Mouse (Mus musculus) heart, postnatal 4 days (tissue): ENCODE results near the gene Lamp5. TPM values are rescaled to one million over a fixed set of nuclear protein-coding genes. Genes with fewer than 3 reads are reported as not detected.

Experiments
- DNase-seq: peaks from one replicate; pipeline ENCODE4 v3.0.0; 2021
- total RNA-seq, 2 experiments: library from RNA; stranded (reverse); gene quantifications; 2 replicates each; pipeline ENCODE4 v1.2.3; 2021

The Lamp5 gene
- not detected for total RNA-seq

GRCm38 (mm10) chr2:136051688-136052289 lies at the start of gene Lamp5:
Lamp5 (plus strand) TSS chr2:136052239.
- DNase-seq, result no peak

- DNase-seq, result no peak
Observed at GRCm38 (mm10) chr2:136003836-136004235, 48.2 kb upstream of the Lamp5 start.

GRCm38 (mm10) chr2:136006280-136006679 lies 45.8 kb upstream of the Lamp5 start:
- no peak for DNase-seq

GRCm38 (mm10) chr2:136012759-136013158 lies 39.3 kb upstream of the Lamp5 start:
- no peak for DNase-seq

- no peak for DNase-seq
Observed at GRCm38 (mm10) chr2:136048464-136048863, 3.6 kb upstream of the Lamp5 start.

GRCm38 (mm10) chr2:136050793-136051615 lies 1.0 kb upstream of the Lamp5 start:
- no peak for DNase-seq

- peak; percentile 7 for DNase-seq
Observed at GRCm38 (mm10) chr2:136057861-136058331, 5.9 kb downstream of the Lamp5 start.

GRCm38 (mm10) chr2:136058398-136058797 lies 6.4 kb downstream of the Lamp5 start:
- DNase-seq, result no peak

GRCm38 (mm10) chr2:136059029-136059669 lies 7.1 kb downstream of the Lamp5 start:
- no peak for DNase-seq

GRCm38 (mm10) chr2:136064356-136064755 lies 12.3 kb downstream of the Lamp5 start:
- no peak for DNase-seq

GRCm38 (mm10) chr2:136095978-136096377 lies 43.9 kb downstream of the Lamp5 start:
- DNase-seq, result no peak

GRCm38 (mm10) chr2:136097143-136097542 lies 45.1 kb downstream of the Lamp5 start:
- DNase-seq, result no peak

GRCm38 (mm10) chr2:136107597-136107996 lies 55.6 kb downstream of the Lamp5 start:
- DNase-seq, result no peak

GRCm38 (mm10) chr2:136108124-136109037 lies 56.3 kb downstream of the Lamp5 start:
- no peak for DNase-seq

GRCm38 (mm10) chr2:136109038-136109363 lies 57.0 kb downstream of the Lamp5 start:
- DNase-seq, result no peak

- no peak for DNase-seq
Observed at GRCm38 (mm10) chr2:136113374-136113773, 61.3 kb downstream of the Lamp5 start.

GRCm38 (mm10) chr2:136118006-136118405 lies 66.0 kb downstream of the Lamp5 start:
- no peak for DNase-seq
